Mouse (Mus musculus): ENCODE results near the gene Zdhhc15. TPM values are rescaled to one million over a fixed set of nuclear protein-coding genes. Genes with fewer than 3 reads are reported as not detected.

The Zdhhc15 gene
- polyA plus RNA-seq, 1 experiment from 2014 or later, result 4.5 TPM

Other genes starting within 250 kb of the Zdhhc15 start
- gene Uprt, start 188.2 kb downstream of the Zdhhc15 start, polyA plus RNA-seq (2014; fragmentation: Nextera tagmentation; extraction: Ambion mirVana), result 1.2 and 1.6 TPM in 2 replicates
- 9.3 and 15.3 TPM in 2 replicates for gene Magee2, start 186.2 kb upstream of the Zdhhc15 start, polyA plus RNA-seq (2014; fragmentation: Nextera tagmentation; extraction: Ambion mirVana)

All from forebrain, embryonic 14.5 days (tissue).